Mouse (Mus musculus): ENCODE data around the gene Arl6ip5. TPM values are rescaled to one million over a fixed set of nuclear protein-coding genes. Genes with fewer than 3 reads are reported as not detected.

Gene Arl6ip5
- polyA plus RNA-seq, 1 experiment from 2014 or later = 28.6 TPM

- H3K9me3 ChIP-seq (ENCODE audit: low read depth, low read length) = no peaks in the 10 kb centered on the region
- no peak overlapping the region for H3K9ac ChIP-seq
- no peak overlapping the region for H3K4me3 ChIP-seq (ENCODE audit: low read depth, low read length)
- no peak for TF ChIP-seq CTCF (IDR thresholded peaks at IDR 0.05; ENCODE audit: low read depth)
- H3K4me1 ChIP-seq (ENCODE audit: insufficient read depth) = no peaks in the 10 kb centered on the region
- no peak overlapping the region for H3K27ac ChIP-seq (ENCODE audit: low read depth)
- ATAC-seq (ENCODE audit: insufficient read depth) (no peak), DNase-seq (no peak)
- 46% methylated on average over 5 of the region's 5 CpGs for WGBS
- no peaks in the 10 kb centered on the region for H3K36me3 ChIP-seq (ENCODE audit: insufficient read depth)
- H3K4me2 ChIP-seq = no peak overlapping the region
- no peaks in the 10 kb centered on the region for H3K27me3 ChIP-seq (ENCODE audit: insufficient read depth, low read length)
Observed at GRCm38 (mm10) chr6:97222931-97223467, 12.5 kb downstream of the Arl6ip5 start.

- 77% methylated on average over 4 of the region's 4 CpGs for WGBS
- Histone ChIP-seq H3K27me3 (ENCODE audit: insufficient read depth, low read length) (no peaks in the 10 kb centered on the region), H3K27ac (ENCODE audit: low read depth) (no peak overlapping the region), H3K4me1 (ENCODE audit: insufficient read depth) (no peaks in the 10 kb centered on the region), H3K4me3 (ENCODE audit: low read depth, low read length) (no peak overlapping the region), H3K4me2 (no peak overlapping the region), H3K36me3 (ENCODE audit: insufficient read depth) (no peaks in the 10 kb centered on the region), H3K9ac (no peak overlapping the region), H3K9me3 (ENCODE audit: low read depth, low read length) (no peaks in the 10 kb centered on the region)
- ATAC-seq (ENCODE audit: insufficient read depth) (no peak), DNase-seq (no peak)
- no peak for TF ChIP-seq CTCF (IDR thresholded peaks at IDR 0.05; ENCODE audit: low read depth)
Observed at GRCm38 (mm10) chr6:97223566-97223965, 13.1 kb downstream of the Arl6ip5 start.

- no peaks in the 10 kb centered on the region for H3K4me1 ChIP-seq (ENCODE audit: insufficient read depth)
- no peaks in the 10 kb centered on the region for H3K27me3 ChIP-seq (ENCODE audit: insufficient read depth, low read length)
- ATAC-seq (ENCODE audit: insufficient read depth) (no peak), DNase-seq (no peak)
- no peak overlapping the region for H3K27ac ChIP-seq (ENCODE audit: low read depth)
- 0 out of 2 replicates have a peak, but pooled peaks cover 1% of the 10 kb centered on the region for H3K36me3 ChIP-seq (ENCODE audit: insufficient read depth)
- WGBS = 91% methylated on average over 8 of the region's 8 CpGs
- H3K9me3 ChIP-seq (ENCODE audit: low read depth, low read length) = no peaks in the 10 kb centered on the region
- no peak overlapping the region for H3K4me3 ChIP-seq (ENCODE audit: low read depth, low read length)
- no peak overlapping the region for H3K9ac ChIP-seq
- H3K4me2 ChIP-seq = no peak overlapping the region
- no peak for TF ChIP-seq CTCF (IDR thresholded peaks at IDR 0.05; ENCODE audit: low read depth)
Observed at GRCm38 (mm10) chr6:97224505-97224904, 14.0 kb downstream of the Arl6ip5 start.

- Histone ChIP-seq H3K27me3 (ENCODE audit: insufficient read depth, low read length) (no peaks in the 10 kb centered on the region), H3K27ac (ENCODE audit: low read depth) (no peak overlapping the region), H3K4me3 (ENCODE audit: low read depth, low read length) (no peak overlapping the region), H3K9me3 (ENCODE audit: low read depth, low read length) (no peaks in the 10 kb centered on the region), H3K9ac (no peak overlapping the region), H3K4me1 (ENCODE audit: insufficient read depth) (no peaks in the 10 kb centered on the region), H3K36me3 (ENCODE audit: insufficient read depth) (peaks cover 9% of the 10 kb centered on the region; the same call in 1 of the 2 replicates), H3K4me2 (no peak overlapping the region)
- ATAC-seq (ENCODE audit: insufficient read depth) = no peak
- WGBS = 47% methylated on average over 1 of the region's 1 CpGs
- no peak for TF ChIP-seq CTCF (IDR thresholded peaks at IDR 0.05; ENCODE audit: low read depth)
- DNase-seq = no peak
Observed at GRCm38 (mm10) chr6:97226083-97226491, 15.6 kb downstream of the Arl6ip5 start.

- ATAC-seq (ENCODE audit: insufficient read depth) (no peak), DNase-seq (no peak)
- Histone ChIP-seq H3K9ac (no peak overlapping the region), H3K27me3 (ENCODE audit: insufficient read depth, low read length) (no peaks in the 10 kb centered on the region), H3K9me3 (ENCODE audit: low read depth, low read length) (no peaks in the 10 kb centered on the region), H3K27ac (ENCODE audit: low read depth) (no peak overlapping the region), H3K4me1 (ENCODE audit: insufficient read depth) (no peaks in the 10 kb centered on the region), H3K4me2 (no peak overlapping the region), H3K4me3 (ENCODE audit: low read depth, low read length) (no peak overlapping the region), H3K36me3 (ENCODE audit: insufficient read depth) (peaks cover 14% of the 10 kb centered on the region; the same call in 1 of the 2 replicates)
- TF ChIP-seq CTCF (IDR thresholded peaks at IDR 0.05; ENCODE audit: low read depth) = no peak
- 93% methylated on average over 9 of the region's 9 CpGs for WGBS
Observed at GRCm38 (mm10) chr6:97227067-97227847, 16.8 kb downstream of the Arl6ip5 start.

- DNase-seq (no peak), ATAC-seq (ENCODE audit: insufficient read depth) (no peak)
- TF ChIP-seq CTCF (IDR thresholded peaks at IDR 0.05; ENCODE audit: low read depth) = no peak
- H3K4me2 ChIP-seq = no peak overlapping the region
- no peak overlapping the region for H3K9ac ChIP-seq
- H3K9me3 ChIP-seq (ENCODE audit: low read depth, low read length) = no peaks in the 10 kb centered on the region; the same call in 1 of the 2 replicates
- H3K27me3 ChIP-seq (ENCODE audit: insufficient read depth, low read length) = no peaks in the 10 kb centered on the region
- H3K4me1 ChIP-seq (ENCODE audit: insufficient read depth) = no peaks in the 10 kb centered on the region
- no peak overlapping the region for H3K4me3 ChIP-seq (ENCODE audit: low read depth, low read length)
- 75% methylated on average over 7 of the region's 7 CpGs for WGBS
- H3K27ac ChIP-seq (ENCODE audit: low read depth) = no peak overlapping the region
- peaks cover 12% of the 10 kb centered on the region; the same call in 1 of the 2 replicates for H3K36me3 ChIP-seq (ENCODE audit: insufficient read depth)
Observed at GRCm38 (mm10) chr6:97234911-97235668, 24.6 kb downstream of the Arl6ip5 start.

GRCm38 (mm10) chr6:97236088-97236487, 25.6 kb downstream of the Arl6ip5 start:
- no peak overlapping the region for H3K4me2 ChIP-seq
- DNase-seq (no peak), ATAC-seq (ENCODE audit: insufficient read depth) (no peak)
- no peak overlapping the region for H3K4me3 ChIP-seq (ENCODE audit: low read depth, low read length)
- no peak for TF ChIP-seq CTCF (IDR thresholded peaks at IDR 0.05; ENCODE audit: low read depth)
- H3K9ac ChIP-seq = no peak overlapping the region
- no peak overlapping the region for H3K27ac ChIP-seq (ENCODE audit: low read depth)
- peaks cover 10% of the 10 kb centered on the region; the same call in 1 of the 2 replicates for H3K36me3 ChIP-seq (ENCODE audit: insufficient read depth)
- H3K9me3 ChIP-seq (ENCODE audit: low read depth, low read length) = no peaks in the 10 kb centered on the region; the same call in 1 of the 2 replicates
- no peaks in the 10 kb centered on the region for H3K4me1 ChIP-seq (ENCODE audit: insufficient read depth)
- H3K27me3 ChIP-seq (ENCODE audit: insufficient read depth, low read length) = no peaks in the 10 kb centered on the region
- 92% methylated on average over 5 of the region's 5 CpGs for WGBS
